Mouse (Mus musculus) liver, adult 2 months (tissue): ENCODE results near the gene Fam168b.

ENCODE experiments used
- CTCF ChIP-seq: fragments of 200-500 bp; IDR thresholded peaks from 2 replicates; pipeline ENCODE4 v1.5.1; 2011; ENCODE audit warnings: low read depth, low read length, control low read depth
- POLR2A ChIP-seq: fragments of 200-500 bp; IDR thresholded peaks from 2 replicates; pipeline ENCODE4 v1.6.1; 2011; ENCODE audit warnings: low read length, control low read depth; ENCODE audit not compliant: insufficient read depth; ENCODE audit errors: extremely low read depth

DNA sequence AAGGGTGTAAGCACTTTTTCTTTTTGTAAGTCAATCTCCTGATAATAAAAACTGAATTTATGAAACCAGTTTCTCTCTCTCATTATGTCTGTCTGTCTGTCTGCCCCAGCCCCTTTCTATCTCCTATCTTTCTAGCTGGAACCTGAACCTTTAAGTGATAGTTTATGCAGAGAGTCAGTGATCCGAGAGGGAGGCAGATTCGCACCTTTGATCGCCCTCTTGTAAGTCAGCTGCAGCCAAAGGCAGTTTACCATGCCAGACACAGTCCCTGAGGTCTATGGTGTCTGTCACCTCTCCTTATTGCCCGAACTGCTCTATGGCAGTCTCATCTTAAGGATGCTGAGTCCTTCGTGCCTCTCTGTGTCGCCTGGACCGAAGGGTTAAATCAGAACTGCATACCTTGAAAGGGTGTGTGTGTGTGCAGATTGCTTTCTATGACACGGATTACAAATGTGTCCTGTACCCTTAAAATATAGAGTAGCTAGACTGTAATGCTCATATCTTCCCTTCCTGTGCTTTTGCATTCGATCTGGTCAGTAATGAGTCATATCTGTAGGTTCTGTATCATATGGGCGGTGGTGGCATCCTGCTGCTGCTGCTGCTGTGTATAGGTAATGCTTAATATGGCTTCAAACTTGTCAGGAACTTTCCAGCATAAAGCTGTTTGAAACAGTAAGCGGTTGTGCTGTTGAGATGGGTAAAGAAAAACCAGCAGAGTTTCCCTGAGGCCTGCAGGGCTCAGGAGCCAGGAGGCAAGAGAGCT, 9.4 kb upstream of the Fam168b start:
- TF ChIP-seq CTCF (no peak), POLR2A (no peak)
